Mouse (Mus musculus) thymus, postnatal 14 days (tissue): Measurements from ENCODE around the gene Tbx6.
A peak's percentile ranks its signal among the peaks of the same experiment; 100 is the strongest.
"Not testable (repeated sequence)": the region's sequence is repeated elsewhere in the genome, so short reads cannot be mapped to it uniquely, and the experiment has no call there.

Source experiments
- DNase-seq: peaks from one replicate; pipeline ENCODE4 v3.0.0; 2021

Gene Tbx6

DNA sequence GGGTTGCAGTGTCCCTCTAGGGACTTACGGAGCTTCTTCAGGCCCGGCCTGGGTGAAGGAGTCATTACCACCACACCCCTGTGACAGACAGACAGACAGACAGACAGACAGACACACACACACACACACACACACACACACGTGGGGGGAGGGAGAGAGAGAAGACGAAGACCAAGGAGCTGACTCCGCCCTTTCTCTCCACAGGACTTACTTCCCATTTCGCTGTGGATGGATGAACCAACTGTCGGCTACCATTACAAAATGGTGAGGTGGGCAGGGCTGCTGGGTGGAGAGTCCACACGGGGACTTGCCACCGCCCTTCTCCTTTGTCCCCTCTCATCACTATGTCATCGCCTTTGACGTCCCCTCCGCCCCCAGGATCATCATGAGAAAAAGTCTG, 10.5 kb upstream of the Tbx6 start:
- no peak for DNase-seq

DNA sequence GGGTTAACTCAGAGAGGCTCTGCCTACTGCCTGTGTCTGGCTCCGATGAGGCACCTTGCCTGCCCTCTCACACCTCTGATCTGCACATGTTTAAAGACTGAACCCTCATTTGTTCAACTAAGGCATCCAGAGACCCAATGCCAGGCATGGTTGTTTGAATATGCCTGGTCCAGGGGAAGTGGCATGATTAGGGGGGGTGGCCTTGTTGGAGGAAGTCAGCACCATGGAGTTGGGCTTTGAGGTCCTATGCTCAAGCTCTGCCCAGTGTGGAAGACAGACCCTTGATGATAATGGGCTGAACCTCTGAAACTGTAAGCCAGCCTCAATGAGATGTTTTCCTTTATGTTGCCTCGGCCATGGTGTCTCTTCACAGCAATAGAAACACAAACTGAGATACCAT, 7.9 kb upstream of the Tbx6 start:
- DNase-seq, result no peak

DNA sequence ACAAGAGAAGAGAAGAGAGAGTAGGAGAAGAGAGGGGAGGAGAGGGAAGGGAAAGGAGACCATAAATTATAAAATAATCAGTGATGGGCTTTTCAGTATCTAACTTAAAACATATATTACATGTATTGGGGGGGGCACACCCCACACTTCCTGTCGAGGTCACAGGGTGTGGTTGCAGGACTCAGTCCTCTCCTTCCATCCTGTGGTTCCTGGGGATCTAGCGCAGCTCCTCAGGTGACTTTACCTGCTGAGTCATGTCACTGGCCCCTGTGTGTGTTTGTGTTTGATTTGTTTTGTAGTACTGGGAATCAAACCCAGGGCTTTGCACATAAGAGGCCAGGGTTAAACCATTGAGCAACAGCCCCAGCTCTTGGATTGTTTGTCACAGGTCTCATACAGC, 6.8 kb upstream of the Tbx6 start:
- no peak for DNase-seq

GRCm38 (mm10) chr7:126775185-126775977, 5.9 kb upstream of the Tbx6 start:
- DNase-seq, result peak; percentile 52

GRCm38 (mm10) chr7:126775978-126776234, 5.4 kb upstream of the Tbx6 start:
- DNase-seq, result no peak

- peak; percentile 98 for DNase-seq
Observed at GRCm38 (mm10) chr7:126776598-126777057, 4.7 kb upstream of the Tbx6 start, which contains the start of gene Ypel3. Ypel3 (plus strand) TSS chr7:126776955.

- DNase-seq, result peak; percentile 38
Observed at GRCm38 (mm10) chr7:126777476-126777875, 3.8 kb upstream of the Tbx6 start.

DNA sequence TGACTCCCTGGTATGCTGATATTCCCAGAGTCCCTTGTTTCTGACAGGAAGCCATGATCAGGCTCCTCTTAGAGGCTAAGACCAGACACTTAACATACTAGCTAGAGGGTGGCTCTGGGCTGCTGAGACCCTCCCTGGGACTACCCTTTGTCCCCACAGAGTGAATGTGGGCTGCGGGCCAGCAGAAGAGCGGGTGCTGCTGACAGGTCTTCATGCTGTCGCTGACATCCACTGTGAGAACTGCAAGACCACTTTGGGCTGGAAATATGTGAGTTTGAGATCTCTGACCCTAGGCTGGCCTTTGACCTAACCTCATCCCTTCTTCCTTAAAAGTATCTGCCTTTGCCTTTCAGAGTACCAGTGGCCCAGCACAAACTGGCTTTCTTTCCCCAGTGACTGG, 3.1 kb upstream of the Tbx6 start:
- no peak for DNase-seq

- not testable (repeated sequence) for DNase-seq
Observed at GRCm38 (mm10) chr7:126779101-126779500, 2.2 kb upstream of the Tbx6 start.

GRCm38 (mm10) chr7:126779983-126780970, 1.0 kb upstream of the Tbx6 start:
- peak; percentile 93 for DNase-seq

DNA sequence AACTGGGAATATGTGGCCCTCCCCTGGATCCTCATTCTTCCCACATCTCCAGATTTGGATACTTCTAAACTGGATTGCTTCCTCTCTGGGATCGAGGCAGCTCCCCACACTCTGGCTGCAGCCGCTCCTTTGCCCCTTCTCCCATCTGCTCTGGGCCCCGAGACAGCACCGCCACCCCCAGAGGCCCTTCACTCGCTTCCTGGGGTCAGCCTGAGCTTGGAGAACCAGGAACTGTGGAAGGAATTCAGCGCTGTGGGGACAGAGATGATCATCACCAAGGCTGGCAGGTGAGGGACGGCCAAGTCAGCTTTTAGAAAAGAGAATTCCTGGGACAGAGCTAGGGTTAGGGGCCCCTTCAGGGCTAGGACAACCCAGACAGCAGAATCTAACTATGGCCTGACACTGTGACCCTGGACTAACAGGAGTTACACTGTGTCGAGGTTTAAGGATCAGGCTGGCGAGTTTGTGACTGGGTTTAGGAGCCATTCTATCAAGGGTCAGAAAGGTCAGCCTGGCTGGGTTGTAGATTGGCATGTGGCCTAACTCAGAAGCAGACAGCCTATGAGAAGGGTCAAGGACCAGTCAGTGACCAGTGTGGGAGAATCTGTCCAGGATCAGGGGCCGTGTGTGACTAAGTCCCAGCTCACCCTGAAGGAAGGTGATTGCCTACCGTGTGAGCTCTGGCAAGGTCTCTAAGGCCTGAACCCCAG, 533 bp downstream of the Tbx6 start:
- no peak for DNase-seq

- DNase-seq, result no peak
Observed at GRCm38 (mm10) chr7:126782693-126783092, 1.4 kb downstream of the Tbx6 start.

GRCm38 (mm10) chr7:126784469-126784868, 3.2 kb downstream of the Tbx6 start:
- DNase-seq, result no peak

GRCm38 (mm10) chr7:126785056-126785455, 3.8 kb downstream of the Tbx6 start:
- no peak for DNase-seq

DNA sequence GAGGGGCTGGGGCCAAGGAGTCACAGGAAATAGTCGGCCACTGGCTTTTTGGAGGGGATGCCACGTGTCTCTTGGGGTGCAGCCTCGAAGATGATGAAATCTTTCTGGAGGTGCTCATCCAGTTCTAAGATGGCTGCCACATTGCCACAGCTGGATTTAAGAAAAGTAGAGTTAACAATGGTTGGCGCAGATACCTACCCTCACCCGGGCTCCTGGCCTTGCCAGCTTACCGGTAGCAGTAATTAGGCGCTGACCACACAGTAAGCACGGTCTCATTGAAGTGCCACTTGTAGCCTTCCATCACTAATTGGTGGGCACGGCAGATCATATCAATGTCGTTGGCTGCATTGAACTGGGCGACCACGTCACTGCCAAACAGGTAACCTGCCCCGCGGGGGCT, 4.9 kb downstream of the Tbx6 start:
- no peak for DNase-seq

- no peak for DNase-seq
Observed at GRCm38 (mm10) chr7:126789141-126789540, 7.9 kb downstream of the Tbx6 start.

DNA sequence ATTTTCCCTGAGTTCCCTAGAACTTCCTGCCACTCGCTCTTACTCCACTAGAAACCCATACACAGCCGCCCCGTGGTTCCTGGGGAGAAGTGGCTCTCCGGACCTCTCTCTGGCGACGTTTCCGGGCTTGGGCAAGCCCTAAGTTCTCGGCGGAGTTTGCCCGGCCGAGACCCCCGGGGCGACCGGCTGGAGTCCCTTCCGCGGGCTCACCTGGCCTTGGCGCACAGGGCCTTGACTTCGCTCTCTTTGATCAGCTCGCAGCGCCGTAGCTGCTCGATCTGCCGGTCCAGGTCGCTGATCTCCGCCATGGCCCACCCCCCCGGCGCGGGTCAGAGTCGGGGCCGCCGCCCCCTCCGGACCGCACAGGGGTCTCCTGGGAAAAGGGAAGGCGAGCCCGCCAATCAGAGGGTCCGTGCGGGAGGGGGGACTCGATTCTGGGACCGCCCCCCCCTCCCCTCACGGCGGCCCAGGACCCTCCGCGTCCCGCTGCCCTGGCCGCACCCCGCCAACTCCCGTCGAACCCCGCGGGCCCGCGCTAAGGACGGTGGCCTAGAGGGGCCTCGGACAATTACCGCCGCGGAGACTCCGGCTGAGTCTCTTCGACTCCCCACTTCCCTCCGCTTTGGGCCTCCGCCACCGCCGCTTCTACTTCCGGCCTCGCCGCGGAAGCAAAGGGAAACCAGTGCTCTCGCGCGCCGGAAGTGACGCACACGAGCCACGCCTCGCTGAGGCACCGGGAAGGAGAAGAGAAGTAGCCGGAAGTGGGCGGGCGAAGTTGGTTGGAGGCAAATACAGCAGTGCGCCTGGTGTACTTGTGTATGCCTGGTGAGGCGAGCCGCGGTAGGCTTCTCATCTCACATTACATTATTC, 10.8 kb downstream of the Tbx6 start, which contains the start of gene Ppp4c:
TSS of gene Ppp4c (minus strand) at position 646 of the 870 bp plus-strand sequence.
- DNase-seq, result peak; percentile 98

- no peak for DNase-seq
Observed at GRCm38 (mm10) chr7:126792721-126793443, 11.6 kb downstream of the Tbx6 start.

GRCm38 (mm10) chr7:126793456-126794270, 12.4 kb downstream of the Tbx6 start:
- no peak for DNase-seq

GRCm38 (mm10) chr7:126794271-126794605, 13.0 kb downstream of the Tbx6 start:
- peak; percentile 19 for DNase-seq
